Mouse (Mus musculus) brain, embryonic 14.5 days (tissue): ENCODE measurements around the gene Umps.

ENCODE experiments used
- CTCF ChIP-seq: fragments of 200-500 bp; IDR thresholded peaks from 2 replicates; pipeline ENCODE4 v1.5.1; 2012; ENCODE audit warnings: inconsistent platforms, mild to moderate bottlenecking, moderate library complexity, borderline replicate concordance; ENCODE audit not compliant: insufficient read depth, insufficient read length; ENCODE audit errors: extremely low read depth
- POLR2A ChIP-seq: fragments of 200-500 bp; IDR thresholded peaks from 2 replicates; pipeline ENCODE4 v1.6.1; 2012; ENCODE audit warnings: mild to moderate bottlenecking, inconsistent platforms, borderline replicate concordance; ENCODE audit not compliant: poor library complexity, insufficient read depth, insufficient read length, severe bottlenecking; ENCODE audit errors: extremely low read depth

DNA sequence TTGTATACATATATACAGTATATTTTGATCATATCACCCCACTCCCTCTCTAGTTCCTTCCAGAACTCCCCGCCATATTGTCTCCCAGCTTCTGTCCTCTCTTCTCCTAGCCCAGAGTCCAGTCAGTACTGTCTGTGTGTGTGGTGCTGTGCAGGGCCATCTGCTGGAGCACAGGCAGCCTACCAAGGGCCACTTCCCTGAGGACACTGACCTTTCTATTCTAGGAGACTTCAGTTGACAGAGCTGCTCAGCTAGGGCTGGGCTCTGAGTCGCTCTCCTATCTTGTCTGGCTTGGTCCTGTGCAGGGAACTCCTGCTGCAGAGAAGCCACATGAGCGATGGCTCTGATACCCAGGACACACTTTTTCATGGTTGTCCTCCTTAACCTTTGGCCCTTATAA is 28.7 kb upstream of the Umps start:
- TF ChIP-seq POLR2A, result no peak
- TF ChIP-seq CTCF, result no peak
